In the genomic region with DNA sequence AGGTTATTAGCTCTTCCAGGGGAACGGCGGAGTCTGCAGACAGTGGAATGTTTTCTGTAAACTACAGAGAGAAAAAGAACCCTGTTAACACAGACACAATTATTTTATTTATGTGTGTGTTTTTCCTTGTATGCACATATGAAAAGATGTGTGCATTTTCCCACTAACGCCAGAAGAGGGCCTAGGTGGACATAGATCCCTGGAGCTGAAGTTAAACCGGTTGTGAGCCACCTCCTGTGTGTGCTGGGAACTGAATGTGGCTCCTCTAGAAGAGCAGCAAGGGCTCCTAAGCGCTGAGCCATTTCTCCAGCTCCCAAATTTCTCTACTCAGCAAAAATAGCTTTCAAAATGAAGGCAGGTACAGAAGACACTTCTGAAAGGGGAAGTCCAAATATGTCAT, we compare ENCODE assay signal across 24 mouse cellular contexts. TPM values are rescaled to one million over a fixed set of nuclear protein-coding genes. Genes with fewer than 3 reads are reported as not detected.
A peak's percentile ranks its signal among the peaks of the same experiment; 100 is the strongest.
DNase-seq lines count a peak whose midpoint lies in the region; ATAC-seq and TF ChIP-seq lines count a peak whose summit lies in the region.
"Had no signal": no experiment of that assay in that cellular context is flagged by ENCODE, and none has a peak within 500 bp of the region (broad histone marks: within the 10 kb centered on the region; RNA-seq: fewer than 3 reads in every experiment).

No protein-coding gene starts in this region.

- no peak overlapping the region for H3K4me3 ChIP-seq in lung, embryonic 14.5 days (ENCODE audit: low read depth, low read length)
- no peak overlapping the region for H3K4me3 ChIP-seq in macrophage (ENCODE audit: inconsistent target)
- H3K4me3 ChIP-seq: embryonic facial prominence, embryonic 13.5 days; hindbrain, embryonic 12.5 days; liver, embryonic 15.5 days; midbrain, embryonic 10.5 days; neural tube, embryonic 12.5 days had no signal

- no peak overlapping the region for H3K4me2 ChIP-seq in lung, embryonic 14.5 days
- H3K4me2 ChIP-seq: embryonic facial prominence, embryonic 13.5 days; heart, embryonic 11.5 days; hindbrain, embryonic 12.5 days; liver, embryonic 15.5 days; neural tube, embryonic 12.5 days had no signal

- peak; percentile 18 for DNase-seq in embryo, embryonic 11 days
- no peak for DNase-seq in embryo, embryonic 10.5 days (ENCODE audit: low spot score)
- DNase-seq in lung, embryonic 14.5 days = no peak
- DNase-seq in lung, postnatal 14 days = no peak
- peak; percentile 58 for DNase-seq in ES-CJ7 (ENCODE audit: low read depth, low spot score)
- no peak for DNase-seq in neural tube, embryonic 10.5 days (ENCODE audit: extremely low spot score, low spot score)
- DNase-seq: cerebellum, adult 9-10 months; gastrocnemius, postnatal 36 days; heart, postnatal 10 days; layer of hippocampus, postnatal 36 days; lung, postnatal 36 days; right cerebral cortex, adult 18-20 months; thymus, postnatal 25 days had no signal

- TF ChIP-seq CTCF in lung, embryonic 14.5 days (IDR thresholded peaks at IDR 0.05; ENCODE audit: low read depth) = peak; percentile 13; the same call in 1 of the 2 replicates

- no peak overlapping the region for H3K27ac ChIP-seq in lung, embryonic 14.5 days (ENCODE audit: low read depth)
- peak overlapping the region; percentile 29 for H3K27ac ChIP-seq in macrophage
- H3K27ac ChIP-seq: embryonic facial prominence, embryonic 13.5 days; hindbrain, embryonic 12.5 days; liver, embryonic 15.5 days; midbrain, embryonic 10.5 days; neural tube, embryonic 12.5 days had no signal

- H3K27me3 ChIP-seq in lung, embryonic 14.5 days (ENCODE audit: insufficient read depth, low read length) = no peaks in the 10 kb centered on the region
- H3K27me3 ChIP-seq: embryonic facial prominence, embryonic 13.5 days; hindbrain, embryonic 12.5 days; liver, embryonic 15.5 days; neural tube, embryonic 12.5 days had no signal

- H3K9ac ChIP-seq in lung, embryonic 14.5 days = no peak overlapping the region
- H3K9ac ChIP-seq: embryonic facial prominence, embryonic 13.5 days; hindbrain, embryonic 12.5 days; liver, embryonic 15.5 days; neural tube, embryonic 12.5 days had no signal

- 63% methylated on average over 5 of the region's 5 CpGs for WGBS in lung, embryonic 14.5 days
- WGBS in macrophage (ENCODE audit: missing documents) = 82% methylated on average over 5 of the region's 5 CpGs

- H3K79me2 ChIP-seq in macrophage (ENCODE audit: inconsistent target) = no peaks in the 10 kb centered on the region

- H3K36me3 ChIP-seq in lung, embryonic 14.5 days (ENCODE audit: insufficient read depth) = no peaks in the 10 kb centered on the region
- H3K36me3 ChIP-seq in macrophage (ENCODE audit: inconsistent target) = no peaks in the 10 kb centered on the region
- H3K36me3 ChIP-seq: embryonic facial prominence, embryonic 13.5 days; hindbrain, embryonic 12.5 days; liver, embryonic 15.5 days; midbrain, embryonic 10.5 days; neural tube, embryonic 12.5 days had no signal

- H3K4me1 ChIP-seq in lung, embryonic 14.5 days (ENCODE audit: insufficient read depth) = no peaks in the 10 kb centered on the region
- H3K4me1 ChIP-seq: hindbrain, embryonic 12.5 days; midbrain, embryonic 10.5 days; neural tube, embryonic 12.5 days had no signal

- ATAC-seq in lung, embryonic 14.5 days (ENCODE audit: insufficient read depth) = no peak
- ATAC-seq in erythroid progenitor cell, adult 5-6 weeks (replicated peaks; ENCODE audit: low FRiP score, poor library complexity, severe bottlenecking) = no peak
- ATAC-seq: forebrain, embryonic 16.5 days; inflammation-experienced regulatory T-cells, adult 6 months had no signal

- no peaks in the 10 kb centered on the region for H3K9me3 ChIP-seq in lung, embryonic 14.5 days (ENCODE audit: low read depth, low read length)
- H3K9me3 ChIP-seq: embryonic facial prominence, embryonic 13.5 days; hindbrain, embryonic 12.5 days; liver, embryonic 15.5 days; midbrain, embryonic 10.5 days; neural tube, embryonic 12.5 days had no signal

RNA-seq across cellular contexts. Expression of gene P4ha2, which starts 14.1 kb away (rescaled TPM):
- polyA plus RNA-seq in lung, embryonic 14.5 days (2014; fragmentation: Nextera tagmentation; extraction: Ambion mirVana) = 26.0 and 28.4 TPM in 2 replicates
- 10 to 100 TPM in 12 of 26 experiments, 1 to 10 TPM in 14; 1.3 to 33.9 (median 9.6) TPM for total RNA-seq in macrophage (2018; cell fraction: chromatin; rRNA removed)
- total RNA-seq in macrophage (2018; cell fraction: cytosol; rRNA removed) = 10 to 100 TPM in 2 of 26 experiments, 1 to 10 TPM in 24; 2.6 to 10.9 (median 5.4) TPM
- total RNA-seq in macrophage (2018; cell fraction: nucleus; rRNA removed) = 10 to 100 TPM in 10 of 26 experiments, 1 to 10 TPM in 16; 4.3 to 32.0 (median 8.7) TPM
- polyA plus RNA-seq in macrophage (2018) = 8.3 to 15.6 TPM (median 11.6 TPM) in 3 replicates
- not detected in 2 replicates for total RNA-seq in erythroid progenitor cell, adult 5-6 weeks (2015; ENCODE audit: low replicate concordance)
- total RNA-seq in erythroid progenitor cell, adult 5-6 weeks (2017; ENCODE audit: low replicate concordance) = not detected in 2 replicates
- total RNA-seq: monocyte, adult 5-6 weeks had no signal
- polyA plus RNA-seq: inflammation-experienced regulatory T-cells, adult 6 months had no signal

RNA-seq across cellular contexts. Expression of gene Pdlim4, which starts 17.0 kb away (rescaled TPM):
- polyA plus RNA-seq in lung, embryonic 14.5 days (2014; fragmentation: Nextera tagmentation; extraction: Ambion mirVana) = 12.1 and 12.6 TPM in 2 replicates
- total RNA-seq in macrophage (2018; cell fraction: chromatin; rRNA removed) = 10 to 100 TPM; 13.2 to 89.9 (median 45.3) TPM
- total RNA-seq in macrophage (2018; cell fraction: cytosol; rRNA removed) = 10 to 100 TPM; 32.2 to 67.7 (median 41.7) TPM
- 10 to 100 TPM; 15.0 to 75.9 (median 36.0) TPM for total RNA-seq in macrophage (2018; cell fraction: nucleus; rRNA removed)
- 33.9 to 78.0 TPM (median 67.8 TPM) in 3 replicates for polyA plus RNA-seq in macrophage (2018)
- total RNA-seq in erythroid progenitor cell, adult 5-6 weeks (2015; ENCODE audit: low replicate concordance) = not detected in 2 replicates
- total RNA-seq in erythroid progenitor cell, adult 5-6 weeks (2017; ENCODE audit: low replicate concordance) = not detected in 2 replicates

RNA-seq across cellular contexts. Expression of gene Slc22a4, which starts 57.9 kb away (rescaled TPM):
- 0.38 and 0.45 TPM in 2 replicates for polyA plus RNA-seq in lung, embryonic 14.5 days (2014; fragmentation: Nextera tagmentation; extraction: Ambion mirVana)
- 10 to 100 TPM in 13 of 26 experiments, 1 to 10 TPM in 13; 1.9 to 32.1 (median 9.7) TPM for total RNA-seq in macrophage (2018; cell fraction: chromatin; rRNA removed)
- 1 to 10 TPM; 1.8 to 7.3 (median 3.7) TPM for total RNA-seq in macrophage (2018; cell fraction: cytosol; rRNA removed)
- 10 to 100 TPM in 5 of 26 experiments, 1 to 10 TPM in 21; 1.1 to 17.3 (median 6.6) TPM for total RNA-seq in macrophage (2018; cell fraction: nucleus; rRNA removed)
- 2.7 to 8.2 TPM (median 6.2 TPM) in 3 replicates for polyA plus RNA-seq in macrophage (2018)
- total RNA-seq in erythroid progenitor cell, adult 5-6 weeks (2015; ENCODE audit: low replicate concordance) = 82.9 and 109 TPM in 2 replicates
- total RNA-seq in erythroid progenitor cell, adult 5-6 weeks (2017; ENCODE audit: low replicate concordance) = 115 and 153 TPM in 2 replicates

Comparison
In these comparisons a context has a peak if more than half of its experiments do, and no peak if none do; other contexts are left out.
1. DNase-seq: peak in embryo, embryonic 11 days (single experiment) and ES-CJ7 (single experiment); none in embryo, embryonic 10.5 days (single experiment), lung, embryonic 14.5 days (single experiment), lung, postnatal 14 days (single experiment) and neural tube, embryonic 10.5 days (single experiment).